Mouse (Mus musculus): ENCODE measurements around the gene Osbpl7. TPM values are rescaled to one million over a fixed set of nuclear protein-coding genes. Genes with fewer than 3 reads are reported as not detected.

Gene Osbpl7
- polyA plus RNA-seq (2015; fragmentation: Nextera tagmentation; extraction: Ambion mirVana): 11.3 and 11.8 TPM in 2 replicates

DNA sequence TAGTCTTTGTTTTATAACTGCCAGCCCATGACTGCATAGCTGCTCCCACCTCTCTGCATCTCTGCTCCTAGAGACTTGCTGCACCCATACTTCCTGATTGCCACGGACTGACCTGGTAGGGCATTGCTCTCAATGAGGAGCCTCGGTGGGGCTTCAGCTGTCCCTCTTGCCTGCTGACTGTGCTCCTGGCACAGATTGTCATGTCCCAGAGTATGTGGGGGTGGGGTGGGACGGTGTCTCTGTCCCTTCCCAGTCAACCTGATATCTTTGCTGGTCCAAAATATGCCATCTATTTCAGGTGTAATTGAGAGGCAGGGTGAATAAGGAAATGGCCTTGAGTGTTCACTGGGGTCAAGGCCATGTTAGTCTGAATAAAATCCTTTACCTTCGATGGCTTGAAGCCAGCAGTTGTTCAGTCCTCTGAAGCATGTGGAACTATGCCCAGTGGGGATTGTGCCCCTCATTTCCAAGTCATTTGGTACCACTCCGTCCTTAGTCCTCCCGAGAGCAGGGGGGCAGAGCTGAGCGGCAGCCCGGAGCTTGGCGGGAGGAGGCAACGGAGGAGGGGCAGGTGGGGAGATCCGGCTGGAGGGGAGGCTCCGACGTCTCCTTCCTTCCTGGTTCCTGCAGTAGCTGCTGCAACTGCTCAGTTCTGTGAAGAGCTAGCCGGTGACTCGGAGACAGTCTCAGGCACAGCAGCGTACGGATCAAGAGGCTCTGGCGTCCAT lies at the start of gene Osbpl7:
Gene Osbpl7 (plus strand): TSS at position 413 of the 728 bp plus-strand sequence.
- Histone ChIP-seq H3K27ac (peak within 1 kb of the TSS; percentile 63), H3K4me3 (replicated peaks) (peak within 1 kb of the TSS; percentile 73), H3K36me3 (peaks cover 39% of the 10 kb centered on the region), H3K27me3 (no peaks in the 10 kb centered on the region), H3K4me1 (replicated peaks) (peaks cover 30% of the 10 kb centered on the region), H3K9me3 (no peaks in the 10 kb centered on the region), H3K4me2 (replicated peaks) (peak within 1 kb of the TSS; percentile 88), H3K9ac (replicated peaks) (peak within 1 kb of the TSS; percentile 85)
- ATAC-seq: peak; percentile 89
- 7% methylated on average over 18 of the region's 18 CpGs for WGBS

DNA sequence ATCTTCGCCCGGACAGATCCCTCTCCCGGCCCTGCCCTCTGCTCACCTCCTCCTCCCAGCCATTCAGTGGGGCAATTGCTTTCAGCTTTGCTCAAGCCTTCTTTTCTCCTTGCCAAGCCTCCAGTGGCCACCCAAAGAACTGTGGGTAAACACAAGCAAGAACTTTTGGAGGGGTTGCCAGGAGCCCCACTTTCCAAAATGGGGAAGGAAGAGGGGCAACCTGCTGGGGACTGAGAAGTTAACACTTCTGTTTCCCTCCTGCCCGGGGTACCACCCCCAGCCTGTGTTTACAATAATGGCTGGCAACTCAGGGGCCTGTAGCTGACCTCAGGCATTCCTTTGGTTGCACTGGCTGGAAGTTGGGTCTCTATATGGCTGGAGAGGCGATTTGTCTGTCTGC lies 47.3 kb upstream of the Osbpl7 start:
- Histone ChIP-seq H3K27ac (no peak overlapping the region), H3K9me3 (no peaks in the 10 kb centered on the region), H3K4me2 (replicated peaks) (no peak overlapping the region), H3K36me3 (no peaks in the 10 kb centered on the region), H3K9ac (replicated peaks) (no peak overlapping the region), H3K27me3 (peaks cover 23% of the 10 kb centered on the region), H3K4me1 (replicated peaks) (peaks cover 4% of the 10 kb centered on the region; the same call in 1 of the 2 replicates), H3K4me3 (replicated peaks) (no peak overlapping the region)
- no peak for ATAC-seq
- 39% methylated on average over 5 of the region's 5 CpGs for WGBS

DNA sequence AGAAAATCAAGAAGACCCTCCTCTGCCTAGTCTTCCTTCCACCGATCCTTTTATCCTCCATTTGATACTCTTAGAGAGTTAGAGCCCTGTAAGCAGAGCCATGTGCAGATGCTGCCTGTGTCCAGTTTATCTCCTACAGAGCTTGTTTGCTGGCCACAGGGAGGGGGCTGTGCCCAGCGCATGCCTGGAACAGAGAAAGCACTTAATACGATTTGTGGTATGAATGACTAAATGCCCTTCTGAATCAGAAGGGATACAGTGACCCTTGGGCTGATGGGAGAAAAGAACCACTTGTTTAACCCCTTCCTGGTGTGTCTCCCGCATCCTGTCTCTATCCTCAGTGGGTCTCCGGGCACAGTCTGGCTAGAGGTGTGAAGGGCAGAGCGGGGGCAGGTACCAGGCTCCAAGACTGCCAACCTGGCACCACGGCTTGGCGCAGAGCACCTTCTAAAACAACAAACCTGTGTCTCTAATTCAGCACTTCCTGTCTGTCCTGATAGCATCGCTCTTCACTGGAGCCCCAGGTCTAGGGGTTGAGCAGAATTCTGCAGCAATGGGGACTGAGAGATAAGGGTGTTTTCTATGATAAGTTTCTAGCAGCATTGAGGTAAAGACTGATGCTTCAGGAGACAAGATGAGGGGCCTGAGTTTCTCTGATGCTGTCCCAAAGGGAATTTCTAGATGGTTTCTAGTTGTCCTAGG lies 43.2 kb upstream of the Osbpl7 start:
- Histone ChIP-seq H3K4me1 (replicated peaks) (no peaks in the 10 kb centered on the region), H3K9ac (replicated peaks) (no peak overlapping the region), H3K27ac (no peak overlapping the region), H3K4me3 (replicated peaks) (no peak overlapping the region), H3K27me3 (peaks cover 34% of the 10 kb centered on the region), H3K4me2 (replicated peaks) (no peak overlapping the region), H3K9me3 (no peaks in the 10 kb centered on the region), H3K36me3 (no peaks in the 10 kb centered on the region)
- ATAC-seq: no peak
- WGBS: 72% methylated on average over 9 of the region's 9 CpGs

DNA sequence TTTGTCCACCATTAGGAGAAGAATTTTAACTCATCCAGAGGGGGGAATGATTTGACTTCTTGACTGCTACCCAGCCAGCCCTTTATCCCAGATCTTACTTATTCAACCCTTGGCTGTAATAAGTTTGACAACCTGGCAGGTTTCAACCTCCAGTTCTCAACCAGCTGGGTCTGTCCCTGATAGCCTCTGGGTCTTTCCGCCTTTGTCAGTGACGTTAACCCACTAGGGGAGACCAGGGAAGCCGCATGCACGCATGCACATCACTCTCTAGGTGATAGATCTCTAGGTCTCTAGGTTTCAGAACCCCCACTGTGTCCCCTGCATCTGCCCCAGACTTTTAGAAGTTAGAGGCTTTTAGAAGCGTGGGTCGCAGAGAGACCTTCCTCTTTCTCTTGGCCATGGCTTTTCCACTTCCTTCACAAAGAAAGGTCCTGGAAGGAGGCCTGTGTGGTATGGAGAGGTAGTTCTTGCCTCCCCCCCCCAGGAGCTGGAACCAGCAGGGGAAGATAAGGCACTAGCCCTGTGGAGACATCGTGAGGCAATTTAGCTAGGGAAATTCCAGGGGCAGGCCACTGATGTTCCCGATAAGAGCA lies 41.1 kb upstream of the Osbpl7 start:
- ATAC-seq: no peak
- no peaks in the 10 kb centered on the region for H3K4me1 ChIP-seq (replicated peaks)
- WGBS: 69% methylated on average over 8 of the region's 8 CpGs
- H3K27ac ChIP-seq: no peak overlapping the region
- H3K36me3 ChIP-seq: no peaks in the 10 kb centered on the region
- H3K27me3 ChIP-seq: peaks cover 38% of the 10 kb centered on the region
- no peak overlapping the region for H3K9ac ChIP-seq (replicated peaks)
- no peak overlapping the region for H3K4me3 ChIP-seq (replicated peaks)
- H3K9me3 ChIP-seq: no peaks in the 10 kb centered on the region
- H3K4me2 ChIP-seq (replicated peaks): no peak overlapping the region

DNA sequence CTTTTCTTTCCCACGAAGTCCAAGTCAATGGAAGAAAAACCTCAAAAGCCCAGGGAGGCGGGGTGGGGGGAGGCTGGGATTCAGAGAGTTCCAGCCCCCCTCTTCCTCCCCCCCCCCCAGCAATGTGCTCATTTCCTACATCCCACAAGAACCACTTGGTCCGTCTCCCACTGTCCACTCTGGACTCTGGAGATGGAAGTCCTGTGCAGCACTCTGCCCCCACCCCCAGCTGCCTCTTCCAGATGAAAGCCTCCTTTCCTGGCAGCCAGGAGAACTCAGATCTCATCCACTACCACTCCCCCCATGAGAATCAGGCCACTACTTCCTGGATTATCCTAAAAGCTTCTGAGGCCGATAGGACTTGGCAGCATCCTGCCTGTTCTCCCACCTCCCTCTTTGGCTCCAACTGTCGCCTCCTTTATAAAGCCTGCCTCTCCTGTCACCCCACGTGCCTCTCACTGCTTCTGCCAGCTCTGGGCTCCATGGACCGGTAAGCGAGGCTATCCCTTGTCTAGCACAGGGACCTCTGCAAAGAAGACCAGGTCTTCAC lies 37.2 kb upstream of the Osbpl7 start, which contains the start of gene Sp6:
Gene Sp6 (plus strand): TSS at position 274 of the 550 bp plus-strand sequence.
- Histone ChIP-seq H3K4me1 (replicated peaks) (peaks cover under 1% of the 10 kb centered on the region; the same call in 1 of the 2 replicates), H3K27me3 (peaks cover 74% of the 10 kb centered on the region), H3K4me3 (replicated peaks) (no peak within 1 kb of the TSS), H3K4me2 (replicated peaks) (no peak within 1 kb of the TSS), H3K27ac (no peak within 1 kb of the TSS), H3K36me3 (no peaks in the 10 kb centered on the region), H3K9ac (replicated peaks) (no peak within 1 kb of the TSS), H3K9me3 (no peaks in the 10 kb centered on the region)
- no peak for ATAC-seq
- WGBS: 26% methylated on average over 7 of the region's 8 CpGs

DNA sequence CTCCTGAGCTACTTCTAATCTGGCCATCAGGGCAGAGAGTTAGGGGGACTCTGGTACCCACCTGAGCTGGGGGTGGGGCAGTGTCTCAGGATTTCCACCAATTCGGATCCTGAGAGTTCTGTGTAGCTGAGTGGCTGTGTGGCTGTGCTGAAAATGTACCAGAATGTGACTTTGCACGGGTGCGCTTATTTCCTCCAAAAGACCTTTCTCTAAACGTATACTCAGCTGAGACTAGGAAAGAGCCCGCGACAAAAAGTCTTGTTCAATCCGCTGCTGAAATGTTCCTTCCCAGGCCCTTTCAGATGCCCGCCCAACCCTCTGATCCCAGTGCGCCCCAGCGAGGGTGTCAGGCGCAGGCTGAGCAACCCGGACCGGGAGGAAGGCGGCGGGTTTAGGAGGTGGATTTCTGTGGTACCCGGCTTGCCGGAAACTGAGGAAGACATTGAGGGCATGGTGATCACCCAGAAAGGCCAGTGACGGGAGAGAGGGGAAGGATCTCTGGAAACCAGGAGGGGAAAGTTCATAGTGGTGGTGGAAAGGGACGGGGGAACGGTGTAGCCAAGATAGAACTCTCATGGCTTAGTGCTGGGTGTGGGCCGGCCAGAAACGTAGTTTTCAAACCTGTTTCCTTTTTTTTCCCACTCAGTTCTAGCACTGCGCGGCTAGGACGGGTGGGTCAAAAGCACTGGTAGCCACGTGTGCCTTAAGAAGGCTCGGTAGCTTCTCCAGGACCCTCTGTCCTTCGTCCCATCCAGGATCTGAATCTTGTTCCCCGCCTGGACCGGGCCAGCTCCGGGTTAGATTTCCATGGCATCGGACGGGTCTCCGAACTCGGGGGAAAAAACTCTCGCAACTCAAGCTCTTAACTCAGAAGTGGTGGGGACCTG lies 32.5 kb upstream of the Osbpl7 start:
- H3K9ac ChIP-seq (replicated peaks): no peak overlapping the region
- WGBS: under 1% methylated on average over 36 of the region's 36 CpGs

DNA sequence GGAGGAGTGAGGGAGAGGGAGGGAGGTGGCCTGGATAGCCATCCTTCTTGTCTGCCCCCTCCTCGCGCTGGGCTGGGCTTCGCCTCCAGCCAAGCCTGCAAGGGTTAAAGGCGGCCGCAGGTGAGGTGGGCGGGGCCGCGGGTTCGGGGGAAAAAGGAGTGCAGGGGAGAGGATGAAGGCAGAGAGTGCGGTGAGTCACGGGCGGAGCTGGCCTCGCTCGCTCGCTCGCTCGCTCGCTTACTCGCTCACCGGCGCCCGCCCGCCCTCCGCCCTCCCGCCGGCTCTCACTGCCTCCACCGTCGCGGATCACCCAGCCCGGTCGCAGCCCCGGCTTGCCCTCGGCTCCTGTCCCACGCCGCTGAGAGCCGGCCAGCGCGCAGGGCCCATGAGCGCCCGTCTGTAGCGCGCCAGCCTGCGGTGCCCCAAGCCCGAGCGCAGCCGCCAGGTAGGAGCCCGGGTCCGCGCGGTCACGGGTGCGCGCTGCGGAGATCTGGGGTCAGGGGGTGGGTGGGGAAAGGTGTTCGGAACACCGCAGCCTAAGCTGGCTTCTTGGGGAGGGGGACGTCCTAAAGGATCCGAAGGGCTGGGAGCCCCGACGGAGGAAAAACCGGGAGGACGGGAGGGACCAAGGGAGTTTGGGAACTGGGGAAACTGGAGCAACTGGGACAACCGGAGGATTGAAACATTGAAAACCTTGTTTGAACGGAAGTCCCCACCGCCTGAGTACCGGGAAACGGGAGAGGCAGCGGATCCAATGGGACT lies 31.7 kb upstream of the Osbpl7 start:
- H3K36me3 ChIP-seq: no peaks in the 10 kb centered on the region
- no peak for ATAC-seq
- H3K27ac ChIP-seq: no peak overlapping the region
- H3K27me3 ChIP-seq: peaks cover 95% of the 10 kb centered on the region
- H3K4me3 ChIP-seq (replicated peaks): peak overlapping the region; percentile 30
- H3K9me3 ChIP-seq: no peaks in the 10 kb centered on the region
- peak overlapping the region; percentile 47 for H3K4me2 ChIP-seq (replicated peaks)
- peaks cover 27% of the 10 kb centered on the region for H3K4me1 ChIP-seq (replicated peaks)
- under 1% methylated on average over 56 of the region's 68 CpGs for WGBS
- H3K9ac ChIP-seq (replicated peaks): no peak overlapping the region

More for the DNA sequence above, 32.5 kb upstream of the Osbpl7 start:
- Histone ChIP-seq H3K9me3 (no peaks in the 10 kb centered on the region), H3K27ac (no peak overlapping the region), H3K4me3 (replicated peaks) (peak overlapping the region; percentile 30), H3K4me2 (replicated peaks) (peak overlapping the region; percentile 47), H3K4me1 (replicated peaks) (peaks cover 27% of the 10 kb centered on the region), H3K36me3 (no peaks in the 10 kb centered on the region), H3K27me3 (peaks cover 95% of the 10 kb centered on the region)
- no peak for ATAC-seq

DNA sequence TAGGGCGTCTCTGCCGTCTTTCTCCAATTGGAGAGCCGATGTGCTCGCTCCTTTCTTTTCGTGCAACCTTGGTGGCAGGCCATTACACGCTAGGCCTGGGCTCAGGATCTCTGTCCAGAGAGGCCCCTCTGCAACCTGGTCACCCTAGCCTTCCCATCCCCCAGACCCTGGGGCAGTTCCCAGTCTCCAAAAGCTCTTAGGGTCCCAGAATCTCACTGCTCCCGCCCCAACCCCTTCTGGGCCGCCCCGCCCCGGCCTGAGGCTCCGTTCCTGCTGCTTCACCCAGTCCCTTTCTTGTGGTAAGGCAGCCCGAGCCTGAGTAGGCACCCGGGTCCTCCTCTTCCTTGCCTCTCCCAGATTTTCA lies 31.1 kb upstream of the Osbpl7 start:
- peaks cover 95% of the 10 kb centered on the region for H3K27me3 ChIP-seq
- no peak for ATAC-seq
- 0 out of 2 replicates have a peak overlapping the region, but pooled peaks have one; percentile 30 for H3K4me3 ChIP-seq (replicated peaks)
- H3K27ac ChIP-seq: no peak overlapping the region
- H3K4me1 ChIP-seq (replicated peaks): peaks cover 27% of the 10 kb centered on the region
- no peaks in the 10 kb centered on the region for H3K36me3 ChIP-seq
- no peaks in the 10 kb centered on the region for H3K9me3 ChIP-seq
- WGBS: 2% methylated on average over 13 of the region's 13 CpGs
- H3K9ac ChIP-seq (replicated peaks): no peak overlapping the region
- H3K4me2 ChIP-seq (replicated peaks): no peak overlapping the region

DNA sequence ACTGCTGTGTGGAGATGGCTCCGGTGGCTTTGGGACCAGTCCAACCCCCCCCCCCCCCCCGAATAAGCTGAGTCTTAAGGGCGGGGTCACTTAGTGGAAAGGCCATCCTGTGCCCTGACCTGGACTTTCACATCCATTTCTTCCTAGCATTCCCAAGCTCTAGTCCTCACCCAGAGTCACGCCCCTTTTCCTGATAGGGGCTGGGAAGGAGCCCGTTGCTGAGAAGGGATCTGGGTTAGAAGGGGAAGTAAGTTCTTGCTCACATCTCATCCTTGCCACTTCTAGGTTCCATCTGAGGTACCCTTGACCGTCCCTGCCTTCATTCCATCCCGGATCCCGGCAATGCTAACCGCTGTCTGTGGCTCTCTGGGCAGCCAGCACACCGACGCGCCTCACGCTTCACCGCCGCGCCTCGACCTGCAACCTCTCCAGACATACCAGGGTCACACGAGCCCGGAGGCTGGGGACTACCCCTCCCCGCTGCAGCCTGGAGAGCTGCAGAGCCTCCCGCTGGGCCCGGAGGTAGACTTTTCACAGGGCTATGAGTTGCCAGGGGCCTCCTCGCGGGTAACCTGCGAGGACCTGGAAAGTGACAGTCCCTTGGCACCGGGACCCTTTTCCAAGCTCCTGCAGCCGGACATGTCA lies 29.2 kb upstream of the Osbpl7 start:
- Histone ChIP-seq H3K4me1 (replicated peaks) (peaks cover 39% of the 10 kb centered on the region), H3K4me3 (replicated peaks) (peak overlapping the region; percentile 47), H3K4me2 (replicated peaks) (peak overlapping the region; percentile 70), H3K36me3 (no peaks in the 10 kb centered on the region), H3K27me3 (peaks cover 91% of the 10 kb centered on the region), H3K9ac (replicated peaks) (no peak overlapping the region; the same call in 1 of the 2 replicates), H3K27ac (no peak overlapping the region), H3K9me3 (no peaks in the 10 kb centered on the region)
- WGBS: under 1% methylated on average over 27 of the region's 27 CpGs
- peak; percentile 2; the same call in 1 of the 2 replicates for ATAC-seq

DNA sequence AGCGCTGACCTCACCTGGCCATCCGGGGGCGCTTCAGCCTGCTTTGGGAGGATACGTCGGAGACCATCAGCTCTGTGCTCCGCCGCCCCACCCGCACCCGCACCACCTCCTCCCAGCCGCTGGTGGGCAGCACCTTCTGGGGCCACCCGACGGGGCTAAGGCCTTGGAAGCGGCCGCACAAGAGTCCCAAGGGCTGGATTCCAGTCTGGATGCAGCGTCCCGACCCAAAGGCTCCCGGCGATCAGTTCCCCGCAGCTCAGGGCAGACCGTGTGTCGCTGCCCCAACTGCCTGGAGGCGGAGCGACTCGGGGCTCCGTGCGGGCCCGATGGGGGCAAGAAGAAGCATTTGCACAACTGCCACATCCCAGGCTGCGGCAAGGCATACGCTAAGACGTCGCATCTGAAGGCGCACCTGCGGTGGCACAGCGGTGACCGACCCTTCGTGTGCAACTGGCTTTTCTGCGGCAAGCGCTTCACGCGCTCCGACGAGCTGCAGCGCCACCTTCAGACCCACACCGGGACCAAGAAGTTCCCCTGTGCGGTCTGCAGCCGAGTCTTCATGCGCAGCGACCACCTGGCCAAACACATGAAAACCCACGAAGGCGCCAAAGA lies 28.4 kb upstream of the Osbpl7 start:
- 0% methylated on average over 50 of the region's 50 CpGs for WGBS
- H3K27ac ChIP-seq: no peak overlapping the region
- H3K27me3 ChIP-seq: peaks cover 83% of the 10 kb centered on the region
- H3K36me3 ChIP-seq: no peaks in the 10 kb centered on the region
- peak overlapping the region; percentile 47 for H3K4me3 ChIP-seq (replicated peaks)
- peak overlapping the region; percentile 70 for H3K4me2 ChIP-seq (replicated peaks)
- peak overlapping the region; percentile 61 for H3K9ac ChIP-seq (replicated peaks)
- peaks cover 39% of the 10 kb centered on the region for H3K4me1 ChIP-seq (replicated peaks)
- H3K9me3 ChIP-seq: no peaks in the 10 kb centered on the region
- ATAC-seq: peak; percentile 59

Measured in midbrain, embryonic 13.5 days (tissue).